Mouse (Mus musculus) adrenal gland, adult 10 weeks (tissue): ENCODE data around the gene 2410141K09Rik. TPM values are rescaled to one million over a fixed set of nuclear protein-coding genes. Genes with fewer than 3 reads are reported as not detected.

Experiments used
- polyA plus RNA-seq: library from polyadenylated mRNA; stranded (reverse); fragments of 350-450 nt; fragmentation: Illumina TruSeq; extraction: RNeasy Lipid Tissue Mini Kit (QIAGEN cat#74804); gene quantifications from one replicate; pipeline ENCODE4 v1.2.3, GENCODE M21; 2014; ENCODE audit warnings: low read depth, low replicate concordance

2410141K09Rik gene
- not detected for polyA plus RNA-seq

GRCm38 (mm10) chr13:66441018-66441417, at the start of gene 2410141K09Rik:
TSS of gene 2410141K09Rik (minus strand) at chr13:66441118.

Other genes starting within 250 kb of the 2410141K09Rik start
- not detected for gene Gm10772, start 213.5 kb downstream of the 2410141K09Rik start, polyA plus RNA-seq